Mouse (Mus musculus) thymus, adult 18-20 months (tissue): ENCODE data around the gene Dync2li1.

Experiments used
- DNase-seq, 2 experiments: peaks; one replicate each; pipeline ENCODE4 v3.0.0; 2022; ENCODE audit warnings: mixed read lengths in 2 of 2

The Dync2li1 gene

GRCm38 (mm10) chr17:84689316-84689715 lies 63.0 kb downstream of the Dync2li1 start:
- no peak for DNase-seq

- no peak for DNase-seq
Observed at GRCm38 (mm10) chr17:84690111-84690510, 63.8 kb downstream of the Dync2li1 start.

GRCm38 (mm10) chr17:84693741-84694140 lies 67.4 kb downstream of the Dync2li1 start:
- no peak for DNase-seq

GRCm38 (mm10) chr17:84696537-84696936 lies 70.2 kb downstream of the Dync2li1 start:
- DNase-seq, result no peak

- peak; percentile 12 to 13 for DNase-seq
Observed at GRCm38 (mm10) chr17:84698727-84699126, 72.4 kb downstream of the Dync2li1 start.
